Mouse (Mus musculus): ENCODE data around the gene P4ha1.
"Not testable (repeated sequence)": the region's sequence is repeated elsewhere in the genome, so short reads cannot be mapped to it uniquely, and the experiment has no call there.

Gene P4ha1

DNA sequence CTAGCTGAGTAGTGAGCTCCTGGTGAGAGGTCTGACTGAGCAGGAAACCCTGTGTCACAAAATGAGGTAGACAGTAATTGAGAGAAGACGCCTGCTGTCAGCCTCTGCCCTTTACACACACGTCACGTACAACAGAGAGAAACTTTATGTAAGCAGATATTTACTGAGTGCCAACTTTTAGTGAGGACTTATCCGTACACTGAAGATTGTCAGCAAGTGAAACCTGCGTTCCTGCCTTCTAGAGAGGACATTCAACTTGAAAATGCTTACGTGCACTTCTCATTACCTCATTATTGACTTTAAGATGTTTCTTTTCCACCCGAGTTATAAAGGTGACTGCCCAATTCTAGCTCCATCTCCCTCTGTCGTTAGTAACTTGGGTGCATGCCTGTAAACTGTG lies 45.6 kb downstream of the P4ha1 start:
- no peak for DNase-seq (ENCODE audit: inconsistent ontology term)

DNA sequence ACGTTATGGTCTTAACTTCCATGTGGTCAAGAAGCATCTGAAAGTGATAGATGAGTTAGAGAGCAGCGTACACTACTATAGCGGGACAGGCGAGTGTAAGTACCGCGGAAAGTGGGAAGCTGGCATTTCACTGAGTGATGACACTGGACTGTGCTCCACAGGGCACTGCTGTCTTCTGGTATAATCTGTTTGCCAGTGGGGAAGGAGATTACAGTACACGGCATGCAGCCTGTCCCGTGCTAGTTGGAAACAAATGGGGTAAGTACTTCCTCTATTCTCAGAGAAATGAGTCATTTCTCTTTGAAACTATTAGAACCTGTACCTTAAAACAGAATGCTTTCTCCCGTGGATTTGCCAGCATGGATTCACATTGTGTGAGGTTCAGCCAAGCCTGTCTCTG lies 46.3 kb downstream of the P4ha1 start:
- DNase-seq (ENCODE audit: inconsistent ontology term) = no peak

DNA sequence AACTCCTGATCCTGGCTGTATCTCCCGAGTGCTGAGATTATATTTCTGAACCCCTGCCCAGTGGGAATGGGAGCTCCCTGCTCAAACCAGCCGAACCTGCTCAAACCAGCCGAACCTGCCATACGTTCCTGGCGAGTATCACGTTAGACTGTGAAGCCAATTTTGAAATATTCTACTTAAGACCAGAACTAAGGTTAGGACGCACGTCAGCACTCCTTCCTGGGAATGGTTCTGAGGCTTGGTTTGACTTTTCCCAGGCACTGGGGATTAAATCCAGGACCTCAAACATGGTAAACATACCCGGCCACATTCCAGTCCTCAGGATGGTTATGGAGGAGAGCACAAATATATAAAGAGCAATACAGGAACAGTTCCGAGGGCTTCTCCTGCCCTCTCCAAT lies 54.8 kb downstream of the P4ha1 start:
- no peak for DNase-seq (ENCODE audit: inconsistent ontology term)

DNA sequence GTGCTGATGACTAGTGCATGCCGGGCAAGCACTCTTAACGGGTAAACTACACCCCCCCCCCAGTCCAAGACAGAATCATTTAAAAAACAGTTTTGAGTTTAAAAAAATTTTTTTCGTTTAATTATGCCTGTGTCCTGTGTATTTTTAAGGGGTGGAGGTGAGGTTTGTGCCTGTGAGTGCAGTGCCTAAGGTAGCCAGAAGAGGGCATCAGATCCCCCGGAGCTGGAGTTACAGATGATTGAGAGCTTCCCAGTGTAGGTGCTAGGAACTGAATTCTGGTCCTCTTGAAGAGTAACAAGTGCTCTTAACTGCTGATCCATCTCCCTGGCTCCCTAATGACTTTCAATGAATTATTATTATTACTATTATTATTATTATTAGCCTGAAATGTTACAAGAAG lies 55.6 kb downstream of the P4ha1 start:
- DNase-seq (ENCODE audit: inconsistent ontology term) = no peak

DNA sequence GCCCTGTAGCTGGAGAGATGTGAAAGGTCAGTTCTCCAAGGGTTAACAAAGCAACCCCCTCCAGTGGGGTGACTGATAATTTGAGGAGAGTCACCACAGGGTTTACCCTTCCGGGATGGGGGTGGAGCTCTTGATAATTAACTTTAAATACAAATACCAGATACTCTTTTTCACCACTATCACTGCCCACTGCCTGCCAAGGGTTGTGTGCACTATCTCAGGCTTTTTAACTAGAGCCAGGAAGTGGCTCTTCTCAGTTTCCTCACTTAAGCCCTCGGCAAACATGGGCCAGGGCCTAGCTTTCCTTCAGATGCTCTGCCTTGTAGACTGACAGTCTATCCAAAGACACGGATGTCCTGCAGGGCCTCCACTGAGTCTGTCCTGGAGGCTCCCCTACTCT lies 56.8 kb downstream of the P4ha1 start:
- DNase-seq (ENCODE audit: inconsistent ontology term) = no peak

DNA sequence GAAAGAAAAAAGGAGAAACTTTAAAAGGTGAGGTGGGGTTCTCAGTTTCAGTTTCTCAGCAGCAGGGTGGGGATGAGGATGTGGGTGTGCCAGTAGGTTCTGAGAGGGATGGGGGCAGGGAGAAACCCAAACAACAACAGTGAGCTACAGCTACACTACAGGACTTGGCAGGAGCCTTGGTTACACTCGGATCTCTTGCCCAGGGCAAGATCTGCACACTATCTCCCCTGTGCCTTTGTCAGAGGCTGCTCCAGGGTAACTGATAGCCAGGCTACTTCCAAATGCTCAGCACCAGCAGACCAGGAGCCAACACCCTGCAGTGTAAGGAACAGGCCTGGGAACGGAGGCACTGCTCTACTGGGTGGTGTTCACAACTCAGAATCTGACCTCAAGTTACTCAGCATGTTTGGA lies 57.3 kb downstream of the P4ha1 start:
- no peak for DNase-seq (ENCODE audit: inconsistent ontology term)

DNA sequence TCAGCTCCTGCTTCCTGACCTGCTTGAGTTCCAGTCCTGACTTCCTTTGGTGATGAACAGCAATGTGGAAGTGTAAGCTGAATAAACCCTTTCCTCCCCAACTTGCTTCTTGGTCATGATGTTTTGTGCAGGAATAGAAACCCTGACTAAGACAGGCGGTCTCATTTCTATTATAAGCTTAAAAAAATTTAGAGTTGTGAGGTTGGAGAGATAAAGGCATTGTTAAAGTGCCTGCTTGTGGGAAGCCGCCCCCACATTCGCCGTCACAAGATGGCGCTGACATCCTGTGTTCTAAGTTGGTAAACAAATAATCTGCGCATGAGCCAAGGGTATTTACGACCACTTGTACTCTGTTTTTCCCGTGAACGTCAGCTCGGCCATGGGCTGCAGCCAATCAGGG lies 58.5 kb downstream of the P4ha1 start:
- DNase-seq (ENCODE audit: inconsistent ontology term) = not testable (repeated sequence)

DNA sequence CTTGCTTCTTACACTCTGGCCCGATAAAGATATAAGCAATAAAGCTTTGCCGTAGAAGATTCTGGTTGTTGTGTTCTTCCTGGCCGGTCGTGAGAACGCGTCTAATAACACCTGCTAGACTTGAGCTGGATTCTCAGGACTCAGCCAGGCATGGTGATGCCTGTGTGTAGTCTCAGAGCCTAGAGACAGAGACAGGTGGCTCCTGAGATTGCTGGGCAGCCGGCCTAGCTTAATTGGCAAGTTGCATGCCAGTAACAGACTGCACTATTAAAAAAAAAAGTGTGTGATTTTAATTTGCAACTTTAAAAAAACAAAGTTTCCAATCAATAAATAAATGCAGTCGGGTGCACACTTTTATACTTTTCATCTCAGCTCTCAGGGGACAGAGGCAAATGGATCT lies 63.9 kb downstream of the P4ha1 start:
- no peak for DNase-seq (ENCODE audit: inconsistent ontology term)

DNA sequence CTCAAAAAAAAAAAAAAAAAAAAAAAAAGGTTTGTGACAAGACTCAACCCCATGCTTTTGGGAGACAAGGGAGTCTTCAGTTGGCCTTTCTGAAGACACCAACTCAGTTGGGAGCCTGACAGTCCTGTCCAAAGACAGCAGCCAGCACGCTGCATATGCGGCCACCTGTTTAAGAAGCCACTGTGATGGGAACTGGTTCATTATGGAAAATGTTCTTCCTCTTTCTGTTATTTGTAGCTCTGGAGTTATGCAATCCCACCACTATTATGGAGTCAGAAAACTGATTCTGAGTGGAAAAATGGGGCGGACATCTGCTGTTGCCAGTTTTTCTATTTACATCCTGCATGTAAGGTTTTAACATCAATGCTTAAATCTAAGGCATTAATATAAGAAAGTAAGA lies 66.6 kb downstream of the P4ha1 start:
- DNase-seq (ENCODE audit: inconsistent ontology term) = no peak

DNA sequence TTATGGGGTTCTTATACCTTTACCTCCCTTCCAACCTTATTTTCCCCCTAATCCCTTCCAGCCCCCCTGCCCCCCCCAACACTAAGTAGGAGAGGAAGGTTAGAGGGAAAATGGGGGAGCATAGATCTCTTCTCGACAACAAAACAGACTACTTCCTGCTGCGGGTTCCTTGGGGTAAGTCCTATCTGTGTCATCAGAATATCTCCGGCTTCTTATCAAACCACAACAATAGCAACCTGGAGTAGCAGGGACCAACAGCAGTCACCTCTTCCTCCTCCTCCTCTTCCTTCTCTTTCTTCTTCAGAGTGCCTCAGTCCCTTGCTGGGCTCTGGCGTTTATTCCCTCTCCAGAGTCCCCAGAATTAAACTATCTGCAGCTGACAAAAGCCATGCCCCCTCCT lies 68.8 kb downstream of the P4ha1 start:
- no peak for DNase-seq (ENCODE audit: inconsistent ontology term)

DNA sequence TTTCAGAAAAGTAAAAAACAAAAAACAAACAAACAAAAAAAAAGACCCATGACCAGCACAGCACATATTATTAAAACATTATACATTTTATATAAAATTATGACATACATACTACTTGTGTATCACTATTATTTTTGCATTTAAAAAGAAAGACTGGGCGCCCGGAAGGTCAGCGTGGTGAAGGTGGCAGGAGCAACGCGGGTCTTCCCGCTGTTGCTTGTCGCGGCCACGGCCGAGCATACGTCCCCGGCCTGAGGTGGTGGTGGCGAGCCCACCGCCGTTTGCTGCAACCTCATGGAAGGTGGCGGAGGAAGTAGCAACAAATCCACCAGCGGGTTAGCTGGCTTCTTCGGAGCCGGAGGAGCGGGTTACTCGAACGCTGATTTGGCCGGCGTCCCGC lies 72.4 kb downstream of the P4ha1 start, which contains the start of gene Gm10273:
Gene Gm10273 (plus strand): TSS at position 172 of the 400 bp plus-strand sequence.
- DNase-seq (ENCODE audit: inconsistent ontology term) = not testable (repeated sequence)

DNA sequence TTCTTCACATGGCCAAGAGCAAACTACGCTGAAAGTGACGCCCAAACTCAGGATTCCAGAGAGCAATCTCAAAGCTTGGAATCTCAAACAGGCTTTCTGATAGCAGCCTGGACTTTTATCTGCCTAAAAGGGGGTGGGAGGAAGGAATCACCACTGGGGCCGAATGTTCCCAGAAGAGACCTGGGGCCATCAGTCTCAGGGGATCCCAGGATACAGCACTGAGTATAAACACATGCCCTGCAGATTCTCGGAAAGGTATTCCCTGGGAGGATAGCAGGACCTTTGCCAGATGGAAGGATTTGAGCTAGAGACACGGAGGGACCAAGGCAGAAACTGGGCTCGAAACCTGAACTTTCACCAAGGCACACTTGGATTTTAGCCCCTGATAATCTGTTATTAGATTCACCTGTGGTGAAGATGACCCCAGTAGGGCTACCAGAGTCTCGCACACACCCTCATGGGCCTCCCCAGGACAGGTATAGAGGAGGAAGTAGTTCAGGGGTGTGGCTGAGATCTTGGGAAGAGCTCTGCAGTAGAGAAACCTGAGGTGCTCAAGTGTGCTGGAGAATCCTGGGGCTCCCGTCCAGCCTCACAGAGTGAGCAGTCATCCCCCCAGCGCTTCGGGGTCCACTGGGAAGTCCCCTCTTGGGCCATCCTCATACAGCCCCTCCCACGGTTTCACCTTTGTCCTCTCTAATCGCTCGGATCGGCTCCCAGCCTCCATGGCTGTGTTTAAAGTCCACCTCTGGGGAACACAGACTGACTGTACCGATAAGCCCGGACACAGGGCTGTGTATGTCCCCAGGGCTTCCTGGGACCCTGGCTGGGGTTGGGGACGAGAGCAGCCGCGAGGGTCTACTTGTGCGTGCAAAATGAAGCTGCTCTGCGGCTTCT lies 80.0 kb downstream of the P4ha1 start, which contains the start of gene Pla2g12b:
Gene Pla2g12b (plus strand): TSS at position 762 of the 894 bp plus-strand sequence.
- no peak for DNase-seq (ENCODE audit: inconsistent ontology term)

DNA sequence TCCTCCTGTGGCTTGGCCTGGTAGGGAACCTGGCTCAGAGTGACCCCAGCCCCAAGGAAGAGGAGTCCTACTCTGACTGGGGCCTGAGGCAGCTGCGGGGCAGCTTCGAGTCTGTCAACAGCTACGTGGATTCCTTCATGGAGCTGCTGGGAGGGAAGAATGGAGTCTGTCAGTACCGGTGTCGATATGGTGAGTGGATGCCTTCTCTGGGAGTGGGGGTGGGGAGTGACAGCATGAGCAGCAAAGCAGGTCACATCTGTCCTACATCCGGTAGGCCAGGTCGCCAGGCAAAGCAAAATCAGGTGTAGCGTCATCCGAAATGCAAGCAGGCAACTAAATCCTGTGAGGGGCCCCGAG lies 80.7 kb downstream of the P4ha1 start:
- no peak for DNase-seq (ENCODE audit: inconsistent ontology term)

DNA sequence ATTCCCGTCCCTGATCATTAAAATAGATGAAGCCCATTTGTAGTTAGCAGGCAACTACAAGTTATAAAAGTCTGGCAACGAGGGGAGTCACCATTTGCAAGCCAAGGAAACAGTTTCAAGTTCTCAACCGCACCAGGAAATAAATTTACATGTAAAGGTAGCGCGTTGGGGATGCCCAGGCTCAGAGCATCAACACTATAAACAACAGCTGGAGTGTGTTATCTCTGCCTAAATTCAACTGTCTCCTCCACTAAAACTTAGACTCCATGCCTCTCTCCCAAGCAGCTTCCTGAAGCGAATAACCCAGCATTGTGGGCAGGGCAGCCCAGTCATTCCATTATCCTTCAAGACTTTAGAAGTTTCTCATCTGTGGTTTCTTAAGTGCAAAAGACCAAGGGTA lies 85.4 kb downstream of the P4ha1 start:
- no peak for DNase-seq (ENCODE audit: inconsistent ontology term)

DNA sequence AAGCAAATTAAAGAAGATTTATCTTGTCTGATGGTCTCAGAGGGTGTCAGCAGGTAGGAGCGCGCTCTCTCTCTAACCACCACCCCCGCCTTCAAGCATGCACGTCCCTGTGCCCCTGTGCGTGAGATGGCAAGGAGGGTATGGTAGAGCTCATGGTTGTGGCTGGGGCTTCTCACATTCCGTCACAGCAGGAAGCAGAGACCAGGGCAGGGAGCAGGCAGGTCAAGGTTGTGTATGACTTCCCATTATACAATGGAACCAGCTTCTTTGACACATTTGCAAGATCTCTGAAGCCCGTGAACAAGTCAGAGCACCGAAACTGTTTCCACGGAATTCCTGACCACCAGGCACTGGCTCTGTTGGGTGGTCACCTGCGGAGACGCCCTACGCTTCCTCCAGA lies 87.2 kb downstream of the P4ha1 start:
- DNase-seq (ENCODE audit: inconsistent ontology term) = no peak

DNA sequence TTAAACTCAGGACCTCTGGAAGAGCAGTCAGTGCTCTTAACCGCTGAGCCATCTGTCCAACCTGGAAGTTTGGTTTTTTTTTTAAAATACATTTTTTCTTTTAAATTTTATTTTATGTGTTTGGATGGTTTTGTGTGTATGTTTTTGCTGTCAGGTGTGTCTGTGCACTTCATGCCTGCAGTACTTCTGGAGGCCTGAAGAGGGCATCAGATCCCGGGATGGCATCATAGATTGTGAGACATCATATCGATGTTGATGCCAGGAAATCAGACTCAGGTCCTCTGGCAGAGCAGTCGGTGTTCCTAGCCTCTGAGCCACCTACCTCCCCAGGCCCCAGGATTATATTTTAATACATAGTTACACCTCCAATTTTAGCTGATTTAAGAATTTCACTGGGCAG lies 90.6 kb downstream of the P4ha1 start:
- no peak for DNase-seq (ENCODE audit: inconsistent ontology term)

DNA sequence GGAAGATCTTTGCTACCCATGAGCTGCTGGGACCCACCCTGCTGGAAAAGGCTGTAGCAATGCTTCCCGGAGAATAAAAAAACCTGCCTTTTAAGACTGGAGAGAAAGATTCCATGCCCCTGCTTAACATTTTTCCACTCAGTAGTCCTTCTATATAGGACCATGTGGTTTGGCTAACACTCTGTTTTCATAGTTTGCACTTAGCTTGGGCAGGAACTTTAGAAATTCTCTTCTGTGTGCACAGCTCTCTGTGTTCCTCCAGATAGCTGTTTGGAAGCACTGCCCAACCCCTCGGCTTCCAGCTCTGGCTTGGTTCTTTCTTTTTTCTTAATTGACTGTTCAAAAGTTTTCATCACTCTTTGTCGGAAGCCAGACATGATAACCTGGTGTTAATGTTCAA lies 93.5 kb downstream of the P4ha1 start:
- DNase-seq (ENCODE audit: inconsistent ontology term) = no peak

DNA sequence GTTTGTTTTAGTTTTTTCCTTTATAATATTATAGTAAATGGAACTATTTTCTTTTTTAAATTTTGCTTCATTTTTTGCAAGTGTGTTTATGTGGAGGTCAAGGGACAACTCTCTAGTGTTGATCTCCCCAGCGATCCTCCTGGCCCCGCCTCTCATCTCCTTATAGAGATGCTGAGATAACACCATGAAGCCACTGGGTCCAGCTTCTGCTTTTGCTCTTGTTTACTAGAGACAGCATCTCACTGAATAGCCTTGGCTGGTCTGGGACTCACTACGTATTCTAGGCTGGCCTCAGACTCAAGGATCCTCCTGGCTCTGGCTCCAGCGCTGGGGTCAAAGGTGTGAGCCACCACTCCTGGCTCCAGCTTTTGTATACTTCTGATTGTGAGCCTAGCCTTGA lies 96.4 kb downstream of the P4ha1 start:
- DNase-seq (ENCODE audit: inconsistent ontology term) = no peak
